Mouse (Mus musculus) hindbrain, embryonic 16.5 days (tissue): ENCODE results near the gene Plpp7. TPM values are rescaled to one million over a fixed set of nuclear protein-coding genes. Genes with fewer than 3 reads are reported as not detected.

Source experiments
- ATAC-seq: fragments of 200-750 bp; cut with Nextera tagmentation; 2 replicates; pipeline ENCODE4 v1.8.0; 2017; ENCODE audit warnings: moderate TSS enrichment, moderate library complexity
- H3K27ac ChIP-seq: fragments of 300-500 bp; sonication (generic); 2 replicates; pipeline ENCODE4 v1.5.1; 2014; ENCODE audit warnings: low read depth, mild to moderate bottlenecking, control low read depth, low read length, moderate library complexity
- H3K27me3 ChIP-seq: fragments of 300-500 bp; sonication (generic); replicated peaks from 2 replicates; pipeline ENCODE4 v1.6.1; 2014; ENCODE audit warnings: low read length; ENCODE audit not compliant: control insufficient read depth, insufficient read depth
- H3K36me3 ChIP-seq: fragments of 300-500 bp; sonication (generic); 2 replicates; pipeline ENCODE4 v1.6.1; 2014; ENCODE audit warnings: mild to moderate bottlenecking, low read length, moderate library complexity, mixed read lengths; ENCODE audit not compliant: control insufficient read depth, insufficient read depth
- H3K4me1 ChIP-seq: fragments of 300-500 bp; sonication (generic); 2 replicates; pipeline ENCODE4 v1.6.1; 2014; ENCODE audit warnings: low read depth, low read length; ENCODE audit not compliant: control insufficient read depth, insufficient read depth
- H3K4me2 ChIP-seq: fragments of 300-500 bp; sonication (generic); 2 replicates; pipeline ENCODE4 v1.6.1; 2014; ENCODE audit warnings: mild to moderate bottlenecking, low read length, control low read depth, moderate library complexity
- H3K4me3 ChIP-seq: fragments of 300-500 bp; sonication (generic); 2 replicates; pipeline ENCODE4 v1.5.1; 2014; ENCODE audit warnings: mild to moderate bottlenecking, low read length, control low read depth, moderate library complexity
- H3K9ac ChIP-seq: fragments of 300-500 bp; sonication (generic); 2 replicates; pipeline ENCODE4 v1.6.1; 2014; ENCODE audit warnings: low read depth, mild to moderate bottlenecking, control low read depth, low read length, moderate library complexity
- H3K9me3 ChIP-seq: fragments of 300-500 bp; sonication (generic); 2 replicates; pipeline ENCODE4 v1.6.1; 2014; ENCODE audit warnings: mild to moderate bottlenecking, low read length, moderate library complexity; ENCODE audit not compliant: control insufficient read depth
- WGBS: fragments of 180-500 bp; shearing (Covaris S2); extraction: QIAGEN DNeasy Blood & Tissue Kit; methylation state at CpG from one replicate; pipeline ENCODE4 v1.1.7; 2014; 5-methylcytosine and 5-hydroxymethylcytosine counted together
- polyA plus RNA-seq: library from polyadenylated mRNA; unstranded; fragments of >200 nt; fragmentation: Nextera tagmentation; extraction: Ambion mirVana; gene quantifications from 2 replicates; pipeline ENCODE4 v1.2.1, GENCODE M21; 2015

Gene Plpp7
- 31.1 and 33.2 TPM in 2 replicates for polyA plus RNA-seq

DNA sequence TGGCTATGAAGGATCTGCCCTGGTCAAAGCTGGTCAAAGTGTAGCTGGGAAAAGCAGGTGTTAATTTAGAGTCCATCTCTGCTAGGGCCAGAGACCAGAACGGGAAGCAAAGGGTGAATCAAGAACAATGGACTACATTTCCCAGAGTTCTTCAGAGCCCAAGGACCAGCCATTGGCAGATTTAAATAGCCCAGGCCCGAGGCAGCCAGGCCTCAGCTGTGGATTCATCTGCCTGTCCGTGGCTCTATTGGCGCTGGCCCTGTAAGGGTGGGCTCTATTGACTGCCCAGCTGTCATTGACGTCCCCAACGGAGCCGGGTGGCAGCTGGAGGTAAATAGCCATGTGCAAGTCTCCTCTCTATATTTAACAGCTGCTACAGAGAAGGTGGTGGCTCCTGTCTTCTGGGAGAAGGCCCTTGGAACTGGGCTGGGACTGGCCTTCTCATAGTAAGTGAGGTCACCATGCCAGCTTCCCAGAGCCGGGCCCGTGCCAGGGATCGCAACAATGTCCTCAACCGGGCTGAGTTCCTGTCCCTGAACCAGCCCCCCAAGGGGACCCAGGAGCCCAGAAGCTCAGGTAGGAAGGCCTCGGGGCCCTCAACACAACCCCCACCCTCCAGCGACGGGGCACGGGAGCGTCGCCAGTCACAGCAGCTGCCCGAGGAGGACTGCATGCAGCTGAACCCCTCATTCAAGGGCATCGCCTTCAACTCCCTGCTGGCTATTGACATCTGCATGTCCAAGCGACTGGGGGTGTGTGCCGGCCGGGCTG lies at the start of gene Plpp7:
Gene Plpp7, plus strand, starts transcription at position 178 of the 771 bp plus-strand sequence.
- peak within 1 kb of the TSS; percentile 86 for H3K9ac ChIP-seq
- H3K4me1 ChIP-seq: peaks cover 17% of the 10 kb centered on the region
- H3K27me3 ChIP-seq: no peaks in the 10 kb centered on the region
- peaks cover 6% of the 10 kb centered on the region; the same call in 1 of the 2 replicates for H3K36me3 ChIP-seq
- ATAC-seq: peak; percentile 97
- 29% methylated on average over 22 of the region's 22 CpGs for WGBS
- H3K4me2 ChIP-seq: peak within 1 kb of the TSS; percentile 87
- H3K9me3 ChIP-seq: no peaks in the 10 kb centered on the region
- H3K27ac ChIP-seq: peak within 1 kb of the TSS; percentile 77
- peak within 1 kb of the TSS; percentile 68 for H3K4me3 ChIP-seq

DNA sequence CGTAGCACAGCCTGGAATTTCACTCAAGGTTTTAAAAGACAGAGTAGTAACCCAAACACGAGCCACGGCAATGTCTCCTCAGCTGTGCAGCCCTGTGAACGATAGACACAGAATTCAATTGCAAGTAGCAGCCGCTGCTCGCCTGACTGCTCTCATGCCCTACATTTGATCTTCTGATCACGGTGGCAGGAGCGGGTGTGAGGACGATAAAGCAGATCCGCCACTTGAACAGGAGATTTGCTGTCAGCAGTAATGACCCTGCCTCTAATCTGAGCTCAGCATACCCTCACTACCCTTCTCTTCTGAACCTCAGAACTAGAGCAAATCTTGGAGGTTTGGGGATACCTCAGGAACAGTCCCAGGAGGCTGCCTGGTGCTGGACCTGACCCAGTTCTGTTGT lies 49.3 kb upstream of the Plpp7 start:
- no peak overlapping the region for H3K4me2 ChIP-seq
- H3K4me3 ChIP-seq: no peak overlapping the region
- no peak for ATAC-seq
- H3K9me3 ChIP-seq: no peaks in the 10 kb centered on the region
- peaks cover 17% of the 10 kb centered on the region; the same call in 1 of the 2 replicates for H3K36me3 ChIP-seq
- no peak overlapping the region for H3K9ac ChIP-seq
- H3K27ac ChIP-seq: no peak overlapping the region
- 88% methylated on average over 10 of the region's 10 CpGs for WGBS
- no peaks in the 10 kb centered on the region for H3K27me3 ChIP-seq
- H3K4me1 ChIP-seq: no peaks in the 10 kb centered on the region

DNA sequence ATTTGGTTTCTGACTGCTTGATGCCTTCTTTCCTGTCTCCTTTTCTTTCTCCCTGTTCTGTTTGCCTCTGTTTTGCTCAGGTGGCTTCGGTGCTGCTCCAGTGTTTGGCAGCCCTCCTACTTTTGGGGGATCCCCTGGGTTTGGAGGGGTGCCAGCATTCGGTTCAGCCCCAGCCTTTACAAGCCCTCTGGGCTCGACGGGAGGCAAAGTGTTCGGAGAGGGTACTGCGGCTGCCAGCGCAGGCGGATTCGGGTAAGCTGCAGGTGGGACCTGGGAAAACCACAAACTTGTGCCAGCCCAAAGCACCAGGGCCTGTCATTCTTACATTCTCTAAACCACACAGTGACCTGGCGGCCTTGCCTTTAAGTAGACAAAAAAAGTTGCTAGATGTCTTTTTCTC lies 48.0 kb upstream of the Plpp7 start:
- no peak overlapping the region for H3K9ac ChIP-seq
- no peak overlapping the region for H3K4me2 ChIP-seq
- H3K27ac ChIP-seq: no peak overlapping the region
- H3K27me3 ChIP-seq: no peaks in the 10 kb centered on the region
- 75% methylated on average over 10 of the region's 10 CpGs for WGBS
- peaks cover 17% of the 10 kb centered on the region; the same call in 1 of the 2 replicates for H3K36me3 ChIP-seq
- no peaks in the 10 kb centered on the region for H3K4me1 ChIP-seq
- no peak overlapping the region for H3K4me3 ChIP-seq
- H3K9me3 ChIP-seq: no peaks in the 10 kb centered on the region
- no peak for ATAC-seq

DNA sequence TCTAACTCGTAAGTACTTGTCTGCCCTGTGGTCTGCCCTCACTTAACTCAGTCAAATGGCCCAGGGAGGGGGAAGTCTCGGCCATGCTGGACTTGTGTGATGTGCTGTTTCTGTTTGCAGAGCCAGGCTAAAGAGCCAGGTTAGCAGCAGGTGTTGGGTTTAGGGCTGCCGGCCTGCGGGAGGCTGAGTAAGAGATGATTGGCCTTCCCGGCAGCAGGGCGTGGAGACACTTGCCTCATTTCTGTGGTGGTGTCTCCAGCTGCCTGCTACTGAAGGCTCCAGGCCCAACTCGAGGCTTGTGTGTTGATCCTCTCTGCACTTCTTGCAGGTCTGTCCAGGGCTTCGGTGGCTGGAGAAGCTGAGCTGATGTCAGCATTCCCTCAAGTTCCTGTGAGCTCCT lies 43.5 kb upstream of the Plpp7 start:
- no peak for ATAC-seq
- no peaks in the 10 kb centered on the region for H3K9me3 ChIP-seq
- no peaks in the 10 kb centered on the region for H3K27me3 ChIP-seq
- H3K27ac ChIP-seq: no peak overlapping the region
- H3K9ac ChIP-seq: no peak overlapping the region
- no peak overlapping the region for H3K4me3 ChIP-seq
- H3K4me1 ChIP-seq: no peaks in the 10 kb centered on the region; the same call in 1 of the 2 replicates
- peaks cover 11% of the 10 kb centered on the region; the same call in 1 of the 2 replicates for H3K36me3 ChIP-seq
- H3K4me2 ChIP-seq: no peak overlapping the region
- 87% methylated on average over 8 of the region's 8 CpGs for WGBS

DNA sequence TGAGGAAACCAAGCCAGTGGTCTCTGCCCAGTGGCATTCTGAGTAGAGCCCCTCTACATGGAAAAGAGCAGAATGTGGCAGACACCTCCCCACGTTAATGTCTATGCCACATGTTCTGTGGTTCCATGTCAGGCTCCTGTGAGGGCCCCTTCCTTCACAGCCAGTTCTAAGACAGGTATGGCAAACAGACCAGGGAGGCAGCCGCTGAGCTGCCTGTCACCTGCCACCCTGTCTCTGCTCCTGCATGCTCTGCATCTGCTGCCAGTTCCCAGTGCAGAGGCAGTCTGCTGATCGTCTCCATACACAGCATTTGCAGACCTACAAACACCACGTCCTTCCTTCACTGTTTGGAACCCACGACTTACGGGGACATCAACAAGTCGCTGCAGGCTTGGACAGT lies 42.9 kb upstream of the Plpp7 start:
- H3K4me3 ChIP-seq: no peak overlapping the region
- H3K4me2 ChIP-seq: no peak overlapping the region
- H3K27me3 ChIP-seq: no peaks in the 10 kb centered on the region
- no peaks in the 10 kb centered on the region for H3K9me3 ChIP-seq
- H3K9ac ChIP-seq: no peak overlapping the region
- peaks cover 11% of the 10 kb centered on the region; the same call in 1 of the 2 replicates for H3K36me3 ChIP-seq
- 88% methylated on average over 7 of the region's 7 CpGs for WGBS
- no peak for ATAC-seq
- H3K4me1 ChIP-seq: no peaks in the 10 kb centered on the region; the same call in 1 of the 2 replicates
- H3K27ac ChIP-seq: no peak overlapping the region

DNA sequence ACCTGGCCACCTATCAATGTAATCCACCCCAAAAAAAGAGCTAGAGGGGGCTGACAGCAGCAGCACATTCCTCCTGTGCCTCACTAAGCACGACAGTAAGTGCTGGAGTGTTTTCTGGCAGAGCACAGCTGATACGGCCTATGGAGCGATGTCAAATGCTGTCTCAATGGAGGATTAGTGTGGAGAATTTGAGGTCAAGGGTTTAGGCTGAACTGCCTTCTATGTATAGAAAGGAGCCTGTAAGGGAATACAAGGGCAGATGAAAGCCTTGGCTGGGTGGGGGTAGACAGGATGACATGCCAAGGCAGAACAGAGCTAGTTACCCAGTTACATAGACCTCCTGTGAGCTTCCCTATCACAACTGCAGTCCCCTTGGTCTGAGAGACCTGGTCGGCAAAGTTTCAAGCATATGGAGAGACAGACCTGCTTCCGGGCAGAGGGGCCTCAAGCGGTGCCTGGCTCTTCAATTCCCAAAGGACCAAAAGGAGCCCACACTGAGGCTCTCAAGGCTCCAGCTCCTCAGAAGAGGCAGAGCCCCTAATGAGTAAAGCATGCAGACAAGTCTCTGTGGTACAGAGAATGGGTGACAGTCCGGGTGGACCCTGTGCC lies 39.9 kb upstream of the Plpp7 start:
- Histone ChIP-seq H3K4me1 (no peaks in the 10 kb centered on the region; the same call in 1 of the 2 replicates), H3K27ac (no peak overlapping the region), H3K4me2 (no peak overlapping the region), H3K9ac (no peak overlapping the region), H3K27me3 (no peaks in the 10 kb centered on the region), H3K9me3 (no peaks in the 10 kb centered on the region), H3K4me3 (no peak overlapping the region), H3K36me3 (peaks cover 2% of the 10 kb centered on the region; the same call in 1 of the 2 replicates)
- WGBS: 40% methylated on average over 7 of the region's 7 CpGs
- ATAC-seq: no peak

DNA sequence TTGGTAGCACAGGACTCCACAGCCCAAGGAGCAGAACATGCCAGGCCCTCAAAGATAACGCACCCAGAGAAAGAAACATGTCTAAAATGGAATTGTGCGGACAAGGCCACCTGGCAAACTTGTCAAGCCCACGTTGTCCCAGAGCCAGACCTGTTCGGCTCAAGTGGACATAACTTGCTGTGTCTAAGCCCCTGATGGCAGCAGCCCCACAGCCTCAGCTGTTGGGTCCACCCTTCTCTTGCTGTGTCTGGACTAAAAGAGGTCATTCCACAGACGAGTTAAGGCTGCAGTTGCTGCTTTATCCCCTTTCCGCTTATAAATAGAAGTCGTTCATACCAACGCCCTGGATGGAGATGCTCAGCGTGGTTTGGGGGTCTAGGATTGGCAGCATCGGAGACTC lies 38.8 kb upstream of the Plpp7 start:
- H3K27me3 ChIP-seq: no peaks in the 10 kb centered on the region
- H3K9ac ChIP-seq: no peak overlapping the region
- no peaks in the 10 kb centered on the region; the same call in 1 of the 2 replicates for H3K4me1 ChIP-seq
- H3K27ac ChIP-seq: no peak overlapping the region
- no peaks in the 10 kb centered on the region for H3K9me3 ChIP-seq
- H3K4me2 ChIP-seq: no peak overlapping the region
- no peak overlapping the region for H3K4me3 ChIP-seq
- 81% methylated on average over 10 of the region's 10 CpGs for WGBS
- H3K36me3 ChIP-seq: peaks cover 2% of the 10 kb centered on the region; the same call in 1 of the 2 replicates
- no peak for ATAC-seq

DNA sequence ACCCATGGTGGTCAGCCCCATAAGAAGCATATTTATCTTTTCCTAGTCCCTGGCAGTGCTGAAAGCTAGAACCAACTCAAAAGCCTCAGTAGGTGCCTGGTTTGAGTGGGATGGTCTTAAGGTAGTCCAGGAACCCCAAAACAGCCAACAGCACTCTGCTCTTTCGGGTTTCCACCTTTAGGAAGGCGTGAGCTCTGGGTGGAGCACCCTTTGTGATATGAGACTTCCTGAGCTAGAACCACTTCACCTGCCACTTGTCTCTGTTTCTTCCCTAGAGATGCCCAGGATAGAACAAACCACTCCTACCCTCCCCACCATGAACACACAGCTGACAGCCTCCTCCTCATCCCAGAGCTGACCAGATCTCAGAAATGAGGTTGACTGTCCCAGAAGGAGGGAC lies 38.0 kb upstream of the Plpp7 start:
- Histone ChIP-seq H3K4me1 (no peaks in the 10 kb centered on the region; the same call in 1 of the 2 replicates), H3K4me2 (no peak overlapping the region), H3K27me3 (no peaks in the 10 kb centered on the region), H3K36me3 (peaks cover 2% of the 10 kb centered on the region; the same call in 1 of the 2 replicates), H3K4me3 (no peak overlapping the region), H3K9ac (no peak overlapping the region), H3K9me3 (no peaks in the 10 kb centered on the region), H3K27ac (no peak overlapping the region)
- WGBS: 72% methylated on average over 2 of the region's 2 CpGs
- no peak for ATAC-seq

DNA sequence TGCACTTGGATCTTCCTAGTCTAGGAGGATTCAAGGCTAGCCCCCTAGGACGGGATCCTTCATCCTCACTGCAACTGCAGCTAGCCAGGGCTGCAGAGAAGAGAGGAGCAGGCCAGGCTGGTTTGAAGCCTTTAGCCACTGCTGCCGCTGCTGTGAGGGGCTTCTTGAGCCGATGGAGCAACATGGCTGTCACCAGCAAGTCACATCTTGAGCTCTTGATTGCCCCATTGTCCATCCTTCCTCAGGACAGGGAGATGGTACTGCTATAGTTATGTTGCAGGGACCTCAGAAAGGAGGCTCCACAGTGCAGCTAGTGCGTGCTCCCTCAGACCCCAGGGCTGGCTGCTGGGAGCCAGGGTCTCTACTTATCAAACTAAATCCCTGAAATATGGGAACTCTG lies 37.5 kb upstream of the Plpp7 start:
- no peak overlapping the region for H3K4me3 ChIP-seq
- no peak overlapping the region for H3K4me2 ChIP-seq
- H3K4me1 ChIP-seq: no peaks in the 10 kb centered on the region; the same call in 1 of the 2 replicates
- no peaks in the 10 kb centered on the region for H3K36me3 ChIP-seq
- no peak overlapping the region for H3K27ac ChIP-seq
- no peak for ATAC-seq
- no peaks in the 10 kb centered on the region for H3K27me3 ChIP-seq
- WGBS: 88% methylated on average over 4 of the region's 4 CpGs
- no peaks in the 10 kb centered on the region for H3K9me3 ChIP-seq
- H3K9ac ChIP-seq: no peak overlapping the region
